In genomic region chr13:24760351-24760870, GRCm38 (mm10) we compare ENCODE assay signal across 8 mouse cellular contexts. TPM values are rescaled to one million over a fixed set of nuclear protein-coding genes. Genes with fewer than 3 reads are reported as not detected.
DNase-seq lines count a peak whose midpoint lies in the region; ATAC-seq lines count a peak whose summit lies in the region.

No protein-coding gene starts in this region.

- H3K9ac ChIP-seq in kidney, embryonic 16.5 days (replicated peaks; ENCODE audit: low read length), result peak overlapping the region; percentile 92
- peak overlapping the region; percentile 86 for H3K9ac ChIP-seq in embryonic facial prominence, embryonic 14.5 days (ENCODE audit: low read depth, low read length)
- H3K9ac ChIP-seq in hindbrain, embryonic 14.5 days, result no peak overlapping the region; the same call in 1 of the 2 replicates
- no peak overlapping the region for H3K9ac ChIP-seq in midbrain, embryonic 15.5 days

- H3K9me3 ChIP-seq in kidney, embryonic 16.5 days (ENCODE audit: low read length), result no peaks in the 10 kb centered on the region
- H3K9me3 ChIP-seq in embryonic facial prominence, embryonic 14.5 days (ENCODE audit: control insufficient read depth, low read length), result no peaks in the 10 kb centered on the region
- H3K9me3 ChIP-seq in hindbrain, embryonic 14.5 days (ENCODE audit: control insufficient read depth, low read length), result no peaks in the 10 kb centered on the region
- no peaks in the 10 kb centered on the region for H3K9me3 ChIP-seq in midbrain, embryonic 15.5 days

- 57% methylated on average over 5 of the region's 5 CpGs for WGBS in kidney, embryonic 16.5 days
- WGBS in embryonic facial prominence, embryonic 14.5 days, result 54% methylated on average over 5 of the region's 5 CpGs
- WGBS in hindbrain, embryonic 14.5 days, result 67% methylated on average over 5 of the region's 5 CpGs
- 68% methylated on average over 5 of the region's 5 CpGs for WGBS in midbrain, embryonic 15.5 days

- ATAC-seq in kidney, embryonic 16.5 days (ENCODE audit: low FRiP score, low TSS enrichment), result no peak
- no peak for ATAC-seq in embryonic facial prominence, embryonic 14.5 days (ENCODE audit: low read depth)
- no peak for ATAC-seq in hindbrain, embryonic 14.5 days (ENCODE audit: low FRiP score)
- ATAC-seq in midbrain, embryonic 15.5 days (replicated peaks), result no peak

- H3K27me3 ChIP-seq in kidney, embryonic 16.5 days (ENCODE audit: insufficient read depth, low read length), result no peaks in the 10 kb centered on the region
- no peaks in the 10 kb centered on the region for H3K27me3 ChIP-seq in embryonic facial prominence, embryonic 14.5 days (replicated peaks; ENCODE audit: control insufficient read depth, insufficient read depth, low read length)
- no peaks in the 10 kb centered on the region for H3K27me3 ChIP-seq in hindbrain, embryonic 14.5 days (ENCODE audit: control insufficient read depth, insufficient read depth, low read length)
- no peaks in the 10 kb centered on the region for H3K27me3 ChIP-seq in midbrain, embryonic 15.5 days (replicated peaks)

- peaks cover 11% of the 10 kb centered on the region for H3K4me1 ChIP-seq in kidney, embryonic 16.5 days (ENCODE audit: insufficient read depth, low read length)
- H3K4me1 ChIP-seq in embryonic facial prominence, embryonic 14.5 days (ENCODE audit: control insufficient read depth, insufficient read depth, low read length), result peaks cover 7% of the 10 kb centered on the region; the same call in 1 of the 2 replicates
- H3K4me1 ChIP-seq in hindbrain, embryonic 14.5 days (replicated peaks; ENCODE audit: control insufficient read depth, insufficient read depth, low read length), result peaks cover 5% of the 10 kb centered on the region; the same call in 1 of the 2 replicates
- H3K4me1 ChIP-seq in midbrain, embryonic 15.5 days, result peaks cover 5% of the 10 kb centered on the region

- H3K36me3 ChIP-seq in kidney, embryonic 16.5 days (ENCODE audit: insufficient read depth, low read length), result peaks cover 31% of the 10 kb centered on the region
- peaks cover 23% of the 10 kb centered on the region for H3K36me3 ChIP-seq in embryonic facial prominence, embryonic 14.5 days (ENCODE audit: control insufficient read depth, insufficient read depth, low read length)
- H3K36me3 ChIP-seq in hindbrain, embryonic 14.5 days (replicated peaks; ENCODE audit: control insufficient read depth, insufficient read depth), result no peaks in the 10 kb centered on the region
- H3K36me3 ChIP-seq in midbrain, embryonic 15.5 days (replicated peaks), result no peaks in the 10 kb centered on the region

- peak overlapping the region; percentile 97 for H3K4me3 ChIP-seq in kidney, embryonic 16.5 days (ENCODE audit: low read length)
- peak overlapping the region; percentile 97 for H3K4me3 ChIP-seq in embryonic facial prominence, embryonic 14.5 days (ENCODE audit: low read depth, low read length)
- no peak overlapping the region for H3K4me3 ChIP-seq in hindbrain, embryonic 14.5 days (replicated peaks; ENCODE audit: low read length)
- H3K4me3 ChIP-seq in midbrain, embryonic 15.5 days, result 0 out of 2 replicates have a peak overlapping the region, but pooled peaks have one; percentile 88

- H3K4me2 ChIP-seq in kidney, embryonic 16.5 days (replicated peaks; ENCODE audit: low read depth, low read length), result peak overlapping the region; percentile 72
- peak overlapping the region; percentile 62 for H3K4me2 ChIP-seq in embryonic facial prominence, embryonic 14.5 days (ENCODE audit: low read depth, low read length)
- H3K4me2 ChIP-seq in hindbrain, embryonic 14.5 days (replicated peaks), result peak overlapping the region; percentile 57
- peak overlapping the region; percentile 63; the same call in 1 of the 2 replicates for H3K4me2 ChIP-seq in midbrain, embryonic 15.5 days

- H3K27ac ChIP-seq in kidney, embryonic 16.5 days (ENCODE audit: low read length), result no peak overlapping the region
- H3K27ac ChIP-seq in embryonic facial prominence, embryonic 14.5 days (replicated peaks; ENCODE audit: low read depth, low read length), result no peak overlapping the region
- H3K27ac ChIP-seq in hindbrain, embryonic 14.5 days, result no peak overlapping the region
- H3K27ac ChIP-seq in midbrain, embryonic 15.5 days, result no peak overlapping the region

- DNase-seq in kidney, adult 11 months, result no peak
- no peak for DNase-seq in embryonic facial prominence, embryonic 14.5 days (ENCODE audit: low spot score)
- no peak for DNase-seq in hindbrain, embryonic 14.5 days (ENCODE audit: low spot score)
- no peak for DNase-seq in right cerebral cortex, adult 2 months (ENCODE audit: low spot score in 2 of 2)
- DNase-seq in left cerebral cortex, adult 9 months (ENCODE audit: low spot score in 2 of 2), result no peak
- no peak for DNase-seq in adrenal gland, adult 18-20 months (ENCODE audit: low spot score in 2 of 2)

RNA-seq across cellular contexts. Expression of gene Gmnn, which starts 1.3 kb away (rescaled TPM):
- 103 and 104 TPM in 2 replicates for polyA plus RNA-seq in kidney, embryonic 16.5 days (2015; fragmentation: Nextera tagmentation; extraction: Ambion mirVana)
- polyA plus RNA-seq in embryonic facial prominence, embryonic 14.5 days (2014; fragmentation: Nextera tagmentation; extraction: Ambion mirVana), result 82.4 and 82.8 TPM in 2 replicates
- 20.6 and 22.1 TPM in 2 replicates for polyA plus RNA-seq in hindbrain, embryonic 14.5 days (2014; fragmentation: Nextera tagmentation; extraction: Ambion mirVana)
- polyA plus RNA-seq in midbrain, embryonic 15.5 days (2015; fragmentation: Nextera tagmentation; extraction: Ambion mirVana), result 14.6 and 17.2 TPM in 2 replicates
- total RNA-seq in adrenal gland, adult 18-20 months (2021), result 1 to 10 TPM; 5.8 to 6.5 TPM

RNA-seq across cellular contexts. Expression of gene Armh2, which starts 19.4 kb away (rescaled TPM):
- polyA plus RNA-seq in kidney, embryonic 16.5 days (2015; fragmentation: Nextera tagmentation; extraction: Ambion mirVana), result not detected in 2 replicates
- polyA plus RNA-seq in embryonic facial prominence, embryonic 14.5 days (2014; fragmentation: Nextera tagmentation; extraction: Ambion mirVana), result not detected in 2 replicates
- not detected in 2 replicates for polyA plus RNA-seq in hindbrain, embryonic 14.5 days (2014; fragmentation: Nextera tagmentation; extraction: Ambion mirVana)
- polyA plus RNA-seq in midbrain, embryonic 15.5 days (2015; fragmentation: Nextera tagmentation; extraction: Ambion mirVana), result 0.19 TPM in 1 of 2 replicates, not detected in the other
- not detected for total RNA-seq in adrenal gland, adult 18-20 months (2021)

RNA-seq across cellular contexts. Expression of gene BC005537, which starts 41.0 kb away (rescaled TPM):
- 14.2 and 17.1 TPM in 2 replicates for polyA plus RNA-seq in kidney, embryonic 16.5 days (2015; fragmentation: Nextera tagmentation; extraction: Ambion mirVana)
- 33.9 and 35.8 TPM in 2 replicates for polyA plus RNA-seq in embryonic facial prominence, embryonic 14.5 days (2014; fragmentation: Nextera tagmentation; extraction: Ambion mirVana)
- polyA plus RNA-seq in hindbrain, embryonic 14.5 days (2014; fragmentation: Nextera tagmentation; extraction: Ambion mirVana), result 40.8 and 43.7 TPM in 2 replicates
- polyA plus RNA-seq in midbrain, embryonic 15.5 days (2015; fragmentation: Nextera tagmentation; extraction: Ambion mirVana), result 24.2 and 25.0 TPM in 2 replicates
- total RNA-seq in adrenal gland, adult 18-20 months (2021), result 100 to 1,000 TPM; 173 to 246 TPM

Comparison
In these comparisons a context has a peak if more than half of its experiments do, and no peak if none do; other contexts are left out.
1. H3K9ac ChIP-seq: peak in kidney, embryonic 16.5 days (single experiment) and embryonic facial prominence, embryonic 14.5 days (single experiment); none in hindbrain, embryonic 14.5 days (single experiment) and midbrain, embryonic 15.5 days (single experiment).
2. Peak in every context shown above with its lines, with median percentiles within 50 percentile points of each other: H3K4me2 ChIP-seq.